Mouse (Mus musculus): ENCODE measurements around the gene Itga8. TPM values are rescaled to one million over a fixed set of nuclear protein-coding genes. Genes with fewer than 3 reads are reported as not detected.

Gene Itga8
- 1 to 10 TPM; 7.4 to 7.7 TPM for total RNA-seq (2021)

DNA sequence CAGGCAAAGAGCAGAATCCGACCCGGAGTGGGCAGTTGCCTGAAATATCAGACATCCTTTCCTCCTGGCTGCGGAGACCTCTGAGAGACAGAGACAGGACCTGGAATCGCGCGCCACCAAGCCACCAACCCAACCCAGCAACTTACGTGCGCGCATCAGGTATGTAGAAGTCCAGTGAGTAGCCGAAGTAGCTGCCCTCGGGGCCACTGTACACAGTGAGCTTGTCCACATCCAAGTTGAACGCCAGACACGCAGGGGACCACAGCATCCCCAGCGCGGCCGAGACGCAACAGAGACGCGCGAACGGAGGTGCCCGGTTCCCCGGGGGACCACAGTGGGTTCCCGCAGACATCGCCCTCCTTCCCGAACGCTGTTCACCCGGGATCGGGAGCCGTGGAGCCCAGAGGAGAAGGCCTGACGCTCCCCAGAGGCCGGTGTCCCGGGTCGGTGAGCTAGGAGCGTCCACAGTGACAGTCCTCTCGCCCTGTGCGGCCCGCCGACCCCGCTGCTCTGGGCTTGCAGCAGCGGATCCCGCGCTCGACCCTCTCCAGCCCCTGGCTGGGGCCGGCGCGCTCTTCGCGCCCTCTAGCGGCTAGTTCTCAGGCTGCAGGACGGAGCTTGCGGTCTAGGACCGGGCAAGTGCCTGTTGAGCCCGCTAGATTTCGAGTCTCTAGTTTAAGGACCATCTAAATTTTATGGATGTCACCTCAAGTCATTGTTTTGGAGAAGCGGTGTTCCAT, at the start of gene Itga8:
Gene Itga8 (minus strand): TSS at position 492 of the 740 bp plus-strand sequence.
- intact Hi-C loops (cut with DNase I): loop anchor here (1.0 to 5.0 kb wide), 4 partner anchors 86 to 299 kb away; no protein-coding TSS in a partner anchor
- DNase-seq (ENCODE audit: low spot score): peak; percentile 57

DNA sequence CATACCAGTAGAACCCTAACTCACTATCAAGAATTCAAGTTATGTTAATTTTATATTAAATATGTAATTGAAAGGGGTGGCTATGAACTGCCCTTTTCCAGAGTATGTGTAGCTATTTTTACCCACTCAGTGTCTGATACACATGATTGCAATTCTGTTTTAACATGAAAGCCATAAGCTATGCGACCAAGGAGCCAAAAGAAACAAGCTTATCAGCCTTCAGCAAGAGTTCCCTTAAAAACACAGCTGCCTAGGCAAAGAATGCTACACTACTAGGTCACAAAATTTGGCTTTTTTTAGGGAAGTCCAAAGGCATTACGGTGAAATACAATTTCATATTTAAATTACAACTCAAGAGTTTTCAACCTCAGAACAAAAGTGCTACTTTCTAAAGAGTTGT, 47.2 kb upstream of the Itga8 start:
- DNase-seq (ENCODE audit: low spot score): no peak
- intact Hi-C loops (cut with DNase I): no loop called here

DNA sequence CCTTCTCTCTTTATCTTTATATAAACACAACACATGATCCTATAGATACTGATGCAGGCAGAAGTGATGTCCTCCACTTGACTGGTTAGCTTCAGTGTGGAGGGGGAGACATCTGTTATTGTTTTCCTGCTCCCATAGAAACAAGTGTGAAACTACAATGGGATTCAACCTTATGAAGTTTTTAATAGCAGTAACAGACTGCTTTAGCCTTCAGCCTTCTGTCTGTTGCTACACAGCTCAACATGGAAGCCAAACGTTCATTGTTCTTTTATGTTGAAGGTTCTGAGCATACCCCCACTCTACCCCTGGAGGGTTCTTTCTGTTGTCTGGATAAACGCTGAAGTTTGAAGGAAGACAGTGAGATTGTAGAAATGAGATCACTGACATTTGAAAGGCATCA, 30.2 kb upstream of the Itga8 start:
- intact Hi-C loops (cut with DNase I): no loop called here

DNA sequence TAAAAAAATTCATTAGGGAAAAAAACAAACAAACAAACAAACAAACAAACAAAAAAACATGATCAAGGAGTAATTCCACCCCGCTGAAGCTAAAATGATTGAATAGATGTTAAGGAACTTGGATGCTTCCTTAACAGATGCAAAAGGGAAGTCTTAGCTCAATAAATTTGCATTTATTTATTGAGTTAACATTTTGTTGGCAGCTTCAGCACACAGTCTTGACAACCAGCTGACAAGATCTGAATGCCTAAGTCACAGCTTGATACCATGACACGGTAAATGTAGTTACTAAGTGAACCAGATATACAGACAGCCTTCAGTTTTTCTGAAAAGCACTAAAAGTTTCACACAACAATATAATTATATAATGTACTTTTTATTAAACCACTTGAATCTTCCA, 27.9 kb upstream of the Itga8 start:
- no peak for DNase-seq (ENCODE audit: low spot score)

More for the DNA sequence above, 30.2 kb upstream of the Itga8 start:
- DNase-seq (ENCODE audit: low spot score): no peak

GRCm38 (mm10) chr2:12329068-12329407, 27.3 kb upstream of the Itga8 start:
- intact Hi-C loops (cut with DNase I): no loop called here
- DNase-seq (ENCODE audit: low spot score): no peak

More for the DNA sequence above, 27.9 kb upstream of the Itga8 start:
- intact Hi-C loops (cut with DNase I): no loop called here

DNA sequence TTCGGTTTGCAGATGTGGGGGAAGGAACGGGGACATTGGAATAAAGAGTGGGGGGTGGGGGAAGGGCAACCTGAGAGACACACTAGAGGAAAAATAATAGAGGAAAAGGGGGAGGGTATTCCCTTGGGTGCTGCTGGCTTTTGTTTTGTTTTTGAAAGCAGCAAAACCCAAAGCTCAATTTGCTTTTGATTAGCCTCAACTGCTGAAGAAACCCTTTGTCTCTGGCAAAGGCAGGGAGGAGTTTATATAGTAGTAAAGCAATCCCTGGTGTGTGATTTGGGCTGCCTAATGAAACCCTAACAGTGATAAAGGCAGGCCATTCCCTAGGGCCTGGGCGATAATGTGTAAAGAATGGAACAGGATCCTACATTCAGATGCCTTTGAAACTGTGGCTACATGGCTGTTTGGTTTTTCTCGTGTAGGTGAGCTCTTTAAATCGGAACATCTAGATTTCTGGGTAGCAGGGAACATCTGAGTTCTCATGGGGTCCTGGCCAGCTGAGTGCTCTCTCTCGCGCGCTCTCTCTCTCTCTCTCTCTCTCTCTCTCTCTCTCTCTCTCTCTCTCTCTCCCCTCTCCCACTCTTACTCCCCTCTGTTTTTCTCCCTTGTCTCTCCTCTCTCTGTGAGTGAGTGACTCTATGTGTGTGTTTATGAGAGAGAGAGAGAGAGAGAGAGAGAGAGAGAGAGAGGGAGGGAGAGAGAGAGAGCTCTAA, 26.8 kb upstream of the Itga8 start:
- intact Hi-C loops (cut with DNase I): no loop called here
- DNase-seq (ENCODE audit: low spot score): no peak

DNA sequence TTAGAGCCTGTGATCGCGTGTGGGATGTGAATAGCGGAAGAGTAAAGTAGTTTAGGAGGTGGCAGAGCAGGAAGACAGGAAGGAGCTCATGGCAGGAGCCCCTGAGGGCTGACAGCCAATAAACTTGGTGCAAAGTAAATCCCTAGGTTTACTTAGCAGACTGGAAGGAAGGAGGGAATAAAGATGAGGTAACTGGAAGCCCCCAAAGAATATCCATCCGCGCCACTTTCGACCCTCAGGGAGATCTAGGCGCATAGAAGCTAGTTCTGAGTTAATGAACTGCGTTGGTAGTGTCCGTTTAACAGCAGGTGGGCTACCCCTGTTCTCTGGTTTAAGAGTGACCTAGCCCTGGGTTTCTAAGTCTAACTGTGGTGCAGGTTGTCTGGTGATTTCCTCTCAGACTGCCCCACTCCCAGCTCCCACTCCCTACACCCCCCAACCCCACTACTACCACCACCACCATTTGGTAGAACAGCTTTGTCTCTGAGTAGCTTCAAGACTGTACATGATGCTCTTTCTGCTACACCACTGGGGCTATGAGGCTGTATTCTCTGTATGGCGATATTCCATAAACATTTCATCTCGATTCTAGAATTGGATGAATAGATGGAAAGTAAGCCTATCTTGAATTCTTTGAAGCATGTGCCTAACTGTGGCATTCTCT, 26.1 kb upstream of the Itga8 start:
- intact Hi-C loops (cut with DNase I): no loop called here
- DNase-seq (ENCODE audit: low spot score): no peak

GRCm38 (mm10) chr2:12327216-12327615, 25.5 kb upstream of the Itga8 start:
- no peak for DNase-seq (ENCODE audit: low spot score)
- intact Hi-C loops (cut with DNase I): no loop called here

DNA sequence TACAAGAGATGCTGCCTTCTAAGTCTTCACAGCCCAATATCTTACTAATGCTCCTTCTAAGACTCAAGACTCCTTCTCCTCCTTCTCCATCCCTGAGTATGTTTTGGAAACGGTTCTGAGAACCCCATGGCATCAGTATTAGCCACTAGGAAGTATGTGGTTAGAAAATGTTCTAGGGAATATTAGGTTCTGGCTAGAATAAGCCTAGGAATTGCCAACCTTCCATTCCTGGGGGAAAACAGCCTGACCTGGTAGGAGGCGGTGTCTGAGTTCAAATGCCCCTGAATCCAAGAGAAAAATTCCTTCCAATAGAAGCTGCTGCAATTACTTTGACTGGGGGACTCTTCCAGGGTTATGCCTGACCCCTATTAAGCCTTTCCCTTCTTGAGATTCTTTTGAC, 24.1 kb upstream of the Itga8 start:
- intact Hi-C loops (cut with DNase I): no loop called here
- DNase-seq (ENCODE audit: low spot score): no peak

DNA sequence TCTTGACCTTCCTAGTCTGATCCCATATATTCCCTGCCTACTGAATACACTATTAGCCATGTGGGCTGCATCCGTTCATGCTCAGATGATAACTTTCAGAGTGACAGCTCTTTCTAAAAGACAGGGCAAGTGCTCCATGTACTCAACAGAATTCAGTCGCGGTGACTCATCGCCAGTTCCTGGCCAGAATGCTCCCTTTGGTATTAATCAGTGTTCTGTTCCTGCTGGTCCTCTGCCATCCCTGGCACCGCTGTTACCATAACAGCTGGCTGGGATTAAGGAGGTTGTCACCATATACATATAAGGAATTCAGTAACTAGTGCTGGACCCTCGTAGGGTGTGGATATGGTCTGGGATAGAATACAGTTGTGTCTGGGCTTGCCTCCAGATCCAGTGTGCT, 23.7 kb upstream of the Itga8 start:
- DNase-seq (ENCODE audit: low spot score): peak; percentile 81
- intact Hi-C loops (cut with DNase I): no loop called here

- no peak for DNase-seq (ENCODE audit: low spot score)
- intact Hi-C loops (cut with DNase I): no loop called here
These were observed 19.2 kb upstream of the Itga8 start for GRCm38 (mm10) chr2:12320914-12321313.

DNA sequence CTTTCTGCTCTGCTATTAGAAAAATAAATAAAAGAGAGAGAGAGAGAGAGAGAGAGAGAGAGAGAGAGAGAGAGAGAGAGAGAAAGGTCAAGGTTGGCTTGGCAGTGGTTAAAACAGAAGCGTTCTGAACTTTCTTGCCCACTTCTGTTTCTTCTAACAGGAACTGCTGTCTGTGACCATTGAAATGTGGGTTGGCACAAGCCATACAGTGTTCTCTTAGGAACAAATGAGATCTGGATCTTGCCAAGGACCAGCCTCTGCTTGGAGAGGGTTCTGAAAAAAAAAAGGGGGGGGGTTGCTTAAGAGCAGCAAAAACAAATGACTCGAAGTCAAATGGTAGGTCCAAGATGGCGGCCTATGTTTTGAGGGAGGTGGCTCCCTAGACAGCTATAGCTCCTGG, 17.0 kb upstream of the Itga8 start:
- intact Hi-C loops (cut with DNase I): no loop called here
- no peak for DNase-seq (ENCODE audit: low spot score)

GRCm38 (mm10) chr2:12318036-12318435, 16.3 kb upstream of the Itga8 start:
- intact Hi-C loops (cut with DNase I): no loop called here
- DNase-seq (ENCODE audit: low spot score): no peak

DNA sequence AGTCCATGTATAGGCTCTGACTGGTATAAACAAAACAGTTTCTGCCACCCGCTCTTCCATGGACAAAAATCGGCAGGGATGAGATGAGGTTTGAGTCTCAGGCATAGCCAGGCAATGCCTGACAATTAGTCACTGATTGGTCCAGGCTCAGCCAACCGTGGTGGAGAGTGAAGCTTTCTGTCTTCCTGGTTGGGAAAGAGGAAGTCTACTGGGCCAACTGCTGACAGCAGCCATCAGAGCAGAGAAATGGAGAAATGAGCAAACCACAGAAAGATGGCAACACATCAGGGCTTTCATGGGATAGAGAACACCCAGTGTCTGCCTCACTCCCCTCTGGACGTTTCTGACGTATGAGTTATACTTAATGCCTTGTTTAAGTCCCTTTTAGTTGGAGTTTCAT, 15.6 kb upstream of the Itga8 start:
- DNase-seq (ENCODE audit: low spot score): peak; percentile 43
- intact Hi-C loops (cut with DNase I): no loop called here

- peak; percentile 35 for DNase-seq (ENCODE audit: low spot score)
- intact Hi-C loops (cut with DNase I): no loop called here
These were observed 14.6 kb upstream of the Itga8 start for GRCm38 (mm10) chr2:12316361-12316760.

DNA sequence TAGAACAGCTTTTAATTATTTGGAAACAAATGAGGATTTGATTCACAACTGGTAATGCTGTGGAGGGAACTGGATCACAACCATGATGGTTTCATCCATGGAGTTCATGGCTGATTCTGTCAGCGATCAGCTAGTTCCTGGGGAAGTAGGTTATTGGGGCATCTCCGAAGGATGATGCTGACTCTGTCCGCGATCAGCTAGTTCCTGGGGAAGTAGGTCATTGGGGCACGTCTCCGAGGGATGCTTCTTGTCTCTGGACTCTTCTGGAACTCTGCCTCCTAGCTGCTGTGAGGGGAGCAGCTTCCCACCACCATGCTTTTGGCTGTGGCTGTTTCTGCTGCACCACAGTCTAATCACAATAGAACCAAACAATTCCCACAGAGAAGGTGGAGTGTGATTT, 12.3 kb upstream of the Itga8 start:
- no peak for DNase-seq (ENCODE audit: low spot score)
- intact Hi-C loops (cut with DNase I): no loop called here

- intact Hi-C loops (cut with DNase I): no loop called here
- no peak for DNase-seq (ENCODE audit: low spot score)
These were observed 6.7 kb upstream of the Itga8 start for GRCm38 (mm10) chr2:12308466-12308865.

DNA sequence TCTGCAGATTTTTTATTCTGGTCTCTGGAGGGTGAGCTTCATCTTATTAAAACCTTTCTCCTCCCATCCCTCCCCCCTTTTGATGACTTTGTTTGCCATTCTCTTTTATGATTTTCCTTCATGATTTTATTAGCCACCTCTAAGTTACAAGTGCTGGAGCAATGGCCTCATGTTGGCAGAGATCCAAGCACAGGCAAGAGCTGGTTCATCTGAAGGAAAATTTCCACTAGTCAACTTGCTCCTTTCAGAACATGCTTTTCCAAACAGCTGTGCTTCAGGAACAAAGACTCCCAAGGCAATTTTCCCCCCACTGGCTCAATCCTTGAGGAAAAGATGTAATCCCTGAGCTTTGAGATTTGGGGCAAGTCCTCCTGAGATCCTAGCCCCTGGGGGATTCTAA, 5.6 kb upstream of the Itga8 start:
- intact Hi-C loops (cut with DNase I): no loop called here
- DNase-seq (ENCODE audit: low spot score): no peak

- no peak for DNase-seq (ENCODE audit: low spot score)
- intact Hi-C loops (cut with DNase I): no loop called here
These were observed 3.4 kb upstream of the Itga8 start for GRCm38 (mm10) chr2:12305064-12305650.

DNA sequence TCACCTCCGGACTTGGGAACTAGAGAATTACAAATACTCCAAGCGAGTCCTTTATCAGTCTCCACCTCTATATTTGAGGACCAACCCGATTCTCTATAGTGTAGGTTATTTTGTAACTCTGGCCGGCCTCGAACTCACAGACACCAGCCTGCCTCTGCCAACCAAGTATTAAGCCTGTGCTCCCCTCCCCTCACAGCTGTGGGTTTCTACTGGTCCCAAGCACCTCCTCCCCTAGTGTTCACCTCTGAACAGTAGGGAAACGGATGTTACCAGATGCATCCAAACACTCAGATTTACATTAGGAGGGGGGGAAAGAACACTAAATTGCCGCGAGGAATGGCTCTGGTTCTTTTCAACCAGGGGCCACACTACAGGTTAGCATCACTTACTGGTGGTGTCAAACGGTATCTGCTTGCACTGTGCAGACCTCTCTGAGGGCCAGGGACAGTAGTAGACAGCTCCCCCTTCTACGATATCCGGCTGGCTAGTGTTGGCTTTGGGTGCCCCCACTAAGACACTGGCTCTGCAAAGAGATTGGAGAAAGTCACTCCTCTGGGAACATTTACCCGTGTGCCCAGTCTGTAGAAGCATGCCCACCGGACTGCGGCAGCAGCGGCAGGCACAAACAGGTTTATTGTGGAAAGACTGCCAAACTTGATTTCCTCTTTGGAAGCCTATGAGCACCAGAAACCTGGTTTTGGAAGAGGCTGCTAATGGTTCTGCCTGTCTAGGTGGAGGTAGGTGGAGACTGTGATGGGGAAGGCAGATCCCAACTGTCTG, 1.1 kb downstream of the Itga8 start:
- intact Hi-C loops (cut with DNase I): loop anchor here (5.0 kb wide), 3 partner anchors 87 to 248 kb away; no protein-coding TSS in a partner anchor
- no peak for DNase-seq (ENCODE audit: low spot score)
